Mouse (Mus musculus): ENCODE measurements around the gene Fam186a.
"Not testable (repeated sequence)": the region's sequence is repeated elsewhere in the genome, so short reads cannot be mapped to it uniquely, and the experiment has no call there.

Fam186a gene

GRCm38 (mm10) chr15:99931231-99931630, 35.6 kb downstream of the Fam186a start:
- DNase-seq = no peak

DNA sequence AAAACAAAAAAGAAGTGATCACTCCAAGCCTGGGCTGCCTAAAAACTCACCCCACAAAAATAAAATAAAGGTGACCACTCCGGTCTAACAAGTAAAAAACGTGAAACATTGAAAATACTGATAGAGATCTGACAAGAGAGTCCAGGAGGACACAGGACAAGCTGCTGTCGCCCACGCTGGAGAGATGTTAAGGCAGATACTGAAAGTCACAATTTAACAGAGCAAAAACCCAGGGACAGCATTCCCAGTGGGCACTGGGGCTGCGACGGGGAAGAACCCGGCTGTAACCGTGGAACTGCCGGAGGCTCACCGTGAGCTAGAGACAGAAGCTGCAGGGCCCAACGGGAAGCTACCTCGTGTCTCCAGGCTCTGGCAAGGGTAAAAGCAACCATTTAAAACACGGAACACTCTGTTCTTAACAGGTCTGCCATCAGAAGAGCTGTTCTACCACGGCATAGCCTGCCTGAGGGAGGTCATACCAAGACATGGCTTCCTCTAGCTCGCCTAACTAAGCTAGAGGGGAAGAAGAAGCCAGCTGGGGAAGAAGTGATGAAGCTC, 47.2 kb downstream of the Fam186a start:
- DNase-seq = no peak

DNA sequence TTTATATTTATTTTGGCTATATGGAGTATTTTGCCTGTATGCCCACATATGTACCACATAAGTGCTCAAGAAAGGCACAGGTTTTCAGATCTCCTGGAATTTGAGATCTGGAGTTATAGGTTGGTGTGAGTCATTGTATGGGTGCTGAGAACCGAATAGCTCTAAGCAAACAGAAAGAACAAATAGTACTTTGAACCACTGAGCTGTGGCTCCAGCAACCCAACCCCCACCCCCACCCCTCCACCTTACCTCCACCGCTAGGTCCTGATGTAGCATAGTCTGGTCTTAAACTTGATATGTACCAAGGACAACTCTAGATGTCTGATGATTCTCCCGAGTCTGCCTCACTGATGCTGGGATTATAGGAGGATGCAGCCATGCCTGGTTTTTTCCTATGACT, 49.6 kb downstream of the Fam186a start:
- no peak for DNase-seq

- no peak for DNase-seq
These were observed 52.2 kb downstream of the Fam186a start for GRCm38 (mm10) chr15:99914613-99915012.

DNA sequence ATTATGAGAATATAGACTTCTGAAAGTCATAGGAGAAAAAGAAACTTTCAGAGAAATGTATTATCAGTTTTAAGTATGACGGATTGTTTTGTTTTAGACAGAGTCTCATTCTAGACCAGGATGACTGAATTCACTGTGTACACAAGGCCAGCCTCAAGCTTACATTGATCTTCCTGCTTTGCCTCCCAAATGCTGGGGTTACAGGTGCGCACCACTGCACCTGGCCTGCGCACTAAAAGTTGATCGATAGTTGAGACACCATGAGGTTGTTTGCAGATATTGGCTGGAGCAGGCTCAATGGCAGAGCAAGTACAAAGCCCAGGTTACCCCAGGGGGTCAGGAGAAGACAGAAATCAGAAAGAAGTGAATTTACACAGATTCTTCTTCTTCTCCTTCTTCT, 55.1 kb downstream of the Fam186a start:
- DNase-seq = no peak

GRCm38 (mm10) chr15:99909339-99909996, 57.4 kb downstream of the Fam186a start:
- not testable (repeated sequence) for DNase-seq

DNA sequence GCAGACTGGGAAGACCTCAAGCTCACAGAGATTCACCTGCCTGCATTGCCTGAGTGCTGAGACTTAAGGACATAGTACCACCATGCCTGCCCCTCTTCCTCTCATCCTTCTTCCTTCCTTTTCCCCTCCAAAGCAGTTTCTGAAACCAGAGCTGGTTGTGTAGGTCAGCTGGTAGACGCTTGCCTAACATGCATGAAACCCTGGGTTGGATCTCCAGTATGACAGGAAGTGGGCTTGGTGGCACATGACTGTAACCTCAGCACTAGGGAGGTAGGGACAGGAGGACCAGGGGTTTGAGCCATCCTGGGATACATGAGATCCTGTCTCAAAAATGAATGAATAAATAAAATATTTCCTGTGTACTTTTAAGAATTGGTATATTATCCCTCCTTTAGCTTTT, 59.3 kb downstream of the Fam186a start:
- no peak for DNase-seq

- no peak for DNase-seq
These were observed 59.8 kb downstream of the Fam186a start for GRCm38 (mm10) chr15:99907041-99907440.

DNA sequence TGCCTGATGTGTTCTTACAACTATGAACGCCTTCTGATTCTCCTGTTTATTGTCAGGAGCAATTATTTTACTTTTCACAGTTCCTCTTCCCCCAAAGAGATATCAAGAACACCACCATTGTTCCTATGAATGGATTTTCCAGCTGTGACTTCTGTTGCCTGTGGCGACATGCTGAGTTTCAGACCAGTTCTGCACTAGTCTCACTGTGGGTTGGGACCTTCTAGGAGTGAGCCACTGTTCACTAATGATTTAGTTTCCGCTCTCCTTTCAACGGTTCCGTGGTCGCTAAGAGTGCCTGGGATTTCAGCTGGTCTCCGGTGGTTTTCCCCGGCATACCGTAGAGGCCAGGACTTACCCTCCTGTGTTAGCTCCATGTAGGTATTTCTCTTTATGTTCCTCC, 62.0 kb downstream of the Fam186a start:
- DNase-seq = no peak

GRCm38 (mm10) chr15:99904333-99904732, 62.5 kb downstream of the Fam186a start:
- peak; percentile 47 for DNase-seq

DNA sequence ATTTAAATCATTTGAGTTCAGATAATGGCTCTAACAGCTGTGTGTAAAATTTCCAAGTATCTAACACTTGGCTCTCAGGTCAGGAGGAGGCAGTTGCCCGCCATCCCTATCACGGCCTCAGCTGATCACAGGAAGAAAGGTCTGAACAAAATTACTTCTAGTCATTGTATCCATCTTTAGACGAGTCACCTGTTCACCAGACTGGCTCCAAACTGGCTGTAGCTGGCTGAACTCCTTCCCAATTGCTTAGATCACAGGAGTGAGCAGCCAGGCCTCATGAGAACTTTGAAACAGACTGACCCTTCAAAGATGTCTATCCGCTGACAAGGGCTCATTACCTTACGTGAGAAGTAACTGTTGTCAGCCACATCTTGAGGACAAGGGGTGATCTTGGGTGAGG, 63.6 kb downstream of the Fam186a start:
- no peak for DNase-seq

DNA sequence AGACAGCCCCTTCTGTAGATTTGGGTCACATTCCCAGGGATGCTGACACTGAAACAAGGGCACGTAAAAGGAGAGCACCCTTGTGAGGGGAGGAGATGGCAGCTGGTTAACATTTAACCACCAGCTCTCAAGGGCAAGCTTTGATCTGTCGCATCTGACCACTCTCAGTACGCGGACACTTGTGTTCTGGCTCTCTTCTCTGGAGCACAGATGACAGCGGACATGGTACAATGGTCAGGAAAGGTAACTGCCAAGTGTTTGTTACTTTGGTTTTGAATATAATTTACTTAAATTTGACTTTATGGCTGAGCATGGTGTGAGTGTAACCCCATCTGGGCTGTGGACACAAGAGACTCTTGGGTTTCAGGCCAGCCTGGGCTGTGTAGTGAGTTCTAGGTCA, 64.1 kb downstream of the Fam186a start:
- DNase-seq = no peak

DNA sequence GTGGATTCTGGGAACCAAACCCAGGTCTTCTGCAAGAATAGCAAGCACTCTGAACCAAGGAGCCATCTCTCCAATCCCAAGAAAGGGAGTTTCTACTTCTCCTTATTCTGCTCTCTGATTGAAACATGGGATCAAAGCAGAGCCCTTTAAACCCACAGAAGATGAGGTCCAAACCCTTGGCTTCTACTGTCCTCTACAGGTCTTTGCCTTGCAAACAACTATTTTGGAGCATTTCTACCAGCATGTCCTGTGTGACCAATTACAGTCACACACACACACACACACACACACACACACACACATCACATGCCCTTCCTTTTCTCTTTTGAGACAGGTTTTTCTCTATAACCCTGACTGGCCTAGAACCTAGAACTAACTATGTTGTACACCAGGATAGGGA, 70.2 kb downstream of the Fam186a start:
- no peak for DNase-seq

DNA sequence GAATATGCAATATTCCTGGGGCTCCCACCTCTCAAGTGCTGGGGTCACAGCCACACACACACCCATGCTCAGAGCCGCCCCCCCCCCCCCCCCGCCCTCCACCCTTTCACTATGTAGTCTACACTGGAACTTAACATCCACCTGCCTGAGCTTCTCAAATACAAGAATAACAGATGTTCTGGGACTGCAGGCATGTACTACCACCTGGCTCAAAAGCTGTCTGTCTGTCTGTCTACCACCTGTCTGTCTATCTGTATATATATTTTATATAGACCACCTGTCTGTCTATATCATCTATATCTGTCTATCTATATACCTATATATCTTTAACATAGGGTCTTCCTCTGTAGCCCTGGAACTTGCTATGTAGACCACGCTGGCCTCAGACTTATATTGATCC, 75.5 kb downstream of the Fam186a start:
- no peak for DNase-seq

DNA sequence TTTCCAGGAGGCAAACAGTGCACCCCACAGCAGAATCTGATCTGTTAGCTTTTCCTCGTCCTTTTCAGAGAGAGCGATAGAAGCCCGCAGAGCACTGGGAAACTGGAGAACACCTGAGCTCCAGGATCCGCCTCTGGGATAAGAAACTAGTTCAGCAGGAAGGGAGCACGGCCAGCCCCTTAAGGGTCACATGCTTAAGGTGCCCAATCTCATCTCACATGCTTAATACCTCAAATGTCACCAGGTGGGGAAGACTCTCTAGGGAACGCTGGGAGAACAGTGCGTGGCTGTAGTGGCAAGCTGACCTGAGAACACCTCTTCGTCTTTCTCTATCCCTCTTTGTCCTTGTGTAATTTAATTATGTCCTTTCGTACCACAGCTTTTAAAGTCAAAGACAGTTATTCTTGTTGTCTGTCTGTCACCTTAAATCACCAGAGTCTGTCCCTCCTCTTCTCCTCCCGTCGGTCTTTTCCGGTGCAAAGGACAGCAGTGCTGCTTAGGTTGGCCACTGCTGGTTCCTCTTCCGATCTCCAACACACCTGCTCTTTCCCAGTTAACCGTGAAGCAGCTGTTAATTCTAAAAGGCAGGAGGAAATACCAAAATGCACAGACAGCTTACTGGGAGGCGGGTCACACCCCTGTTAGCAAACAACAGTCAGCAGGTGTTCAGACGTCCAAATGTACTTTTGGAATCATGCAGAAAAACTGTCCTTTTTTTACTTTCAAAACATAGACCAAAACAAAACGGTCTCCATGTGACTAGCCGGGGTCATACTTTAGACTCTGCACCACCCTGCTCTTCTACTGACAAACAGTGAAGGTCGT, 76.2 kb downstream of the Fam186a start:
- no peak for DNase-seq

DNA sequence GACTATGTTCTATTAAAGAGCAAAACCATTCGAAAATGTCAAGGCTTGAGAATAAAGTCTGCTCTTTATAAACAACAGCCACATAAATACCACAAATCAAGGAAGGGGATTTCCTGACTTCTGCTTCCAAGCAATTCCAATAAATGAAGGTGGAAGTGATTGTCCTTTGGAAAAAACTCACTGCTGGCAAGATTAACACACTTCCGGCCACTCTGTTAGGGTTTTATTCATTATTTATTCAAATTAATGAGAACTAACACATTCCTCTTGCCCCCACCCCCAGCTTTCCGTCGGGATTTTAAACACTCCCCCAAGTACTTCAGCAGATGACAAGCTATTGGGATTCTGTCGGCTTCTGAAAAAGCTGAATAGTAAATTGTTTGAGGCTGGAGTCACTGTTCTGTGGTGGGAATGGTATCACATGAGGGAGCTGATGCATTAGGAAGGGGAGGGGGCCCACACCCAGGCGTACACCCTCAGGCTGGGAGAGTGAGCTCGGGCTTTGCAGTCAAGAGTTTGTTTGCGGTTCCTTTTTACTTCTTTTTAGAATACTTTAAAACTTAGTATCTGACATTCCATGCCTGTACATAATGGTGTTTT, 77.5 kb downstream of the Fam186a start:
- no peak for DNase-seq

- DNase-seq = not testable (repeated sequence)
These were observed 79.7 kb downstream of the Fam186a start for GRCm38 (mm10) chr15:99887130-99887529.

DNA sequence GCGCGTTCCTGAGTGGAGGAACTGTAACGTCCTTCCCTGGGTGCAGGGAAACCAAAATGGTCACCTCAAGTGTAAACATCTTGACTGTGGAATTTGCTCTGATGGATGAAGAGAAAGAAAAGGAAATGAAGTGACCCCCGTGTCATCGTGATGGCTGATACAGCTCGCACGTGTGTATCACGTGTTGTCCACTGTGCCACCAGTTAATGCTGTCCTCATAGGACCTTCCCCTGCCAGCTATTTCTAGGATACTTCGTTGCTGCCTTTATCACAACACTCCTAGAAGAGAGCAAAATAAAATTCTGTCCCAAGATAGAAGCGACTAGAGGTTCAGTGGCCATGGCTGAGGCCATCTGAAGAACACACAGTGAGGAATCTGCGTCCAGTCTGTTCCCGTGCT, 82.8 kb downstream of the Fam186a start:
- DNase-seq = no peak

- no peak for DNase-seq
These were observed 88.3 kb downstream of the Fam186a start for GRCm38 (mm10) chr15:99878541-99878940.

- DNase-seq = peak; percentile 82
These were observed 91.5 kb downstream of the Fam186a start, which contains the start of gene Lima1 for GRCm38 (mm10) chr15:99875334-99875869. TSS of gene Lima1 (minus strand) at chr15:99875456.

GRCm38 (mm10) chr15:99874612-99875333, 92.1 kb downstream of the Fam186a start:
- DNase-seq = peak; percentile 25

DNA sequence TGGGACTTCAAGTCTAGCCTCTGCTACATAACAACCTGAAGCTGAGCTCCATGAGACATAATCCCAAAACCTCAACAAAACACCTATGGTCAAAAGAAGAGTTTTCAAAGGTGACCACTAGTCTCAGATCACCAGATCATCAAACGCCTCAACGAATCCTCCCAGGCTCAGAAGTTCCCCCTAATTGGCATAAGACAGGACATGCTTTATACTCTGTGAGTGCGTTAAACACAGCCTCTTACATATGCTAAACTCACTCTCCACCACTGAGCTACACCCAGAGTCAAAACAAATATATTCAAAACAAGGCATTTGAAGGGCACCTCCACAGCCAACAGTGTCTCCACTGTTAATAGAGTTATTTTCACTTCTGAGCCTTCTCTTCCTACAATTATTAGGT, 94.3 kb downstream of the Fam186a start:
- DNase-seq = no peak
